Mouse (Mus musculus): ENCODE data around the gene Gm49321. TPM values are rescaled to one million over a fixed set of nuclear protein-coding genes. Genes with fewer than 3 reads are reported as not detected.

Gm49321 gene
- polyA plus RNA-seq, 1 experiment = not detected

GRCm38 (mm10) chr12:73974584-73974983 lies 37.1 kb downstream of the Gm49321 start:
- H3K4me1 ChIP-seq (ENCODE audit: control insufficient read depth, insufficient read depth, low read length) = no peaks in the 10 kb centered on the region
- no peak overlapping the region for H3K27ac ChIP-seq (ENCODE audit: insufficient read depth, low read length)
- no peak overlapping the region for H3K4me3 ChIP-seq (replicated peaks; ENCODE audit: insufficient read depth, low read depth, low read length)
- WGBS = 96% methylated on average over 6 of the region's 6 CpGs
- no peaks in the 10 kb centered on the region for H3K27me3 ChIP-seq (ENCODE audit: control insufficient read depth, insufficient read depth, low read length)
- TF ChIP-seq CTCF (IDR thresholded peaks at IDR 0.05; ENCODE audit: borderline replicate concordance, insufficient read depth, low read depth, low read length) (no peak), POLR2A (IDR thresholded peaks at IDR 0.05; ENCODE audit: borderline replicate concordance, insufficient read depth, low read length) (no peak)
- no peak for DNase-seq

GRCm38 (mm10) chr12:73978144-73978543 lies 40.7 kb downstream of the Gm49321 start:
- Histone ChIP-seq H3K4me1 (ENCODE audit: control insufficient read depth, insufficient read depth, low read length) (no peaks in the 10 kb centered on the region), H3K27me3 (ENCODE audit: control insufficient read depth, insufficient read depth, low read length) (no peaks in the 10 kb centered on the region), H3K27ac (ENCODE audit: insufficient read depth, low read length) (no peak overlapping the region), H3K4me3 (replicated peaks; ENCODE audit: insufficient read depth, low read depth, low read length) (no peak overlapping the region)
- no peak for DNase-seq
- 52% methylated on average over 3 of the region's 3 CpGs for WGBS
- no peak for TF ChIP-seq CTCF (IDR thresholded peaks at IDR 0.05; ENCODE audit: borderline replicate concordance, insufficient read depth, low read depth, low read length)
- TF ChIP-seq POLR2A (IDR thresholded peaks at IDR 0.05; ENCODE audit: borderline replicate concordance, insufficient read depth, low read length) = no peak

- 95% methylated on average over 5 of the region's 5 CpGs for WGBS
- TF ChIP-seq CTCF (IDR thresholded peaks at IDR 0.05; ENCODE audit: borderline replicate concordance, insufficient read depth, low read depth, low read length) = no peak
- no peak for TF ChIP-seq POLR2A (IDR thresholded peaks at IDR 0.05; ENCODE audit: borderline replicate concordance, insufficient read depth, low read length)
These were observed 42.2 kb downstream of the Gm49321 start for GRCm38 (mm10) chr12:73979667-73980066.

GRCm38 (mm10) chr12:73982533-73982932 lies 45.1 kb downstream of the Gm49321 start:
- 7% methylated on average over 14 of the region's 14 CpGs for WGBS
- TF ChIP-seq POLR2A (IDR thresholded peaks at IDR 0.05; ENCODE audit: borderline replicate concordance, insufficient read depth, low read length) (no peak), CTCF (IDR thresholded peaks at IDR 0.05; ENCODE audit: borderline replicate concordance, insufficient read depth, low read depth, low read length) (no peak)
- H3K4me3 ChIP-seq (replicated peaks; ENCODE audit: insufficient read depth, low read depth, low read length) = no peak overlapping the region
- H3K4me1 ChIP-seq (ENCODE audit: control insufficient read depth, insufficient read depth, low read length) = no peaks in the 10 kb centered on the region
- H3K27me3 ChIP-seq (ENCODE audit: control insufficient read depth, insufficient read depth, low read length) = no peaks in the 10 kb centered on the region
- H3K27ac ChIP-seq (ENCODE audit: insufficient read depth, low read length) = no peak overlapping the region
- DNase-seq = peak; percentile 77 to 80

More at GRCm38 (mm10) chr12:73979667-73980066, 42.2 kb downstream of the Gm49321 start:
- H3K4me1 ChIP-seq (ENCODE audit: control insufficient read depth, insufficient read depth, low read length) = no peaks in the 10 kb centered on the region
- DNase-seq = no peak
- H3K27me3 ChIP-seq (ENCODE audit: control insufficient read depth, insufficient read depth, low read length) = no peaks in the 10 kb centered on the region
- H3K4me3 ChIP-seq (replicated peaks; ENCODE audit: insufficient read depth, low read depth, low read length) = no peak overlapping the region
- no peak overlapping the region for H3K27ac ChIP-seq (ENCODE audit: insufficient read depth, low read length)

- no peak overlapping the region for H3K27ac ChIP-seq (ENCODE audit: insufficient read depth, low read length)
- TF ChIP-seq CTCF (IDR thresholded peaks at IDR 0.05; ENCODE audit: borderline replicate concordance, insufficient read depth, low read depth, low read length) = no peak
- no peak for TF ChIP-seq POLR2A (IDR thresholded peaks at IDR 0.05; ENCODE audit: borderline replicate concordance, insufficient read depth, low read length)
- H3K4me1 ChIP-seq (ENCODE audit: control insufficient read depth, insufficient read depth, low read length) = no peaks in the 10 kb centered on the region
- 80% methylated on average over 7 of the region's 7 CpGs for WGBS
- no peak for DNase-seq
- no peaks in the 10 kb centered on the region for H3K27me3 ChIP-seq (ENCODE audit: control insufficient read depth, insufficient read depth, low read length)
- H3K4me3 ChIP-seq (replicated peaks; ENCODE audit: insufficient read depth, low read depth, low read length) = no peak overlapping the region
These were observed 48.8 kb downstream of the Gm49321 start for GRCm38 (mm10) chr12:73986299-73986698.

GRCm38 (mm10) chr12:73988393-73989008 lies 51.0 kb downstream of the Gm49321 start:
- H3K4me1 ChIP-seq (ENCODE audit: control insufficient read depth, insufficient read depth, low read length) = no peaks in the 10 kb centered on the region
- no peak overlapping the region for H3K27ac ChIP-seq (ENCODE audit: insufficient read depth, low read length)
- WGBS = 90% methylated on average over 4 of the region's 4 CpGs
- TF ChIP-seq POLR2A (IDR thresholded peaks at IDR 0.05; ENCODE audit: borderline replicate concordance, insufficient read depth, low read length) (no peak), CTCF (IDR thresholded peaks at IDR 0.05; ENCODE audit: borderline replicate concordance, insufficient read depth, low read depth, low read length) (no peak)
- H3K4me3 ChIP-seq (replicated peaks; ENCODE audit: insufficient read depth, low read depth, low read length) = no peak overlapping the region
- H3K27me3 ChIP-seq (ENCODE audit: control insufficient read depth, insufficient read depth, low read length) = no peaks in the 10 kb centered on the region
- no peak for DNase-seq

GRCm38 (mm10) chr12:73989594-73989993 lies 52.1 kb downstream of the Gm49321 start:
- Histone ChIP-seq H3K4me3 (replicated peaks; ENCODE audit: insufficient read depth, low read depth, low read length) (no peak overlapping the region), H3K27ac (ENCODE audit: insufficient read depth, low read length) (no peak overlapping the region), H3K27me3 (ENCODE audit: control insufficient read depth, insufficient read depth, low read length) (no peaks in the 10 kb centered on the region), H3K4me1 (ENCODE audit: control insufficient read depth, insufficient read depth, low read length) (no peaks in the 10 kb centered on the region)
- DNase-seq = peak; percentile 27 to 39
- TF ChIP-seq POLR2A (IDR thresholded peaks at IDR 0.05; ENCODE audit: borderline replicate concordance, insufficient read depth, low read length) = no peak
- TF ChIP-seq CTCF (IDR thresholded peaks at IDR 0.05; ENCODE audit: borderline replicate concordance, insufficient read depth, low read depth, low read length) = peak; percentile 59; the same call in 1 of the 2 replicates

- no peak for DNase-seq
- WGBS = 58% methylated on average over 12 of the region's 12 CpGs
- TF ChIP-seq CTCF (IDR thresholded peaks at IDR 0.05; ENCODE audit: borderline replicate concordance, insufficient read depth, low read depth, low read length) = no peak
- TF ChIP-seq POLR2A (IDR thresholded peaks at IDR 0.05; ENCODE audit: borderline replicate concordance, insufficient read depth, low read length) = no peak
- H3K27me3 ChIP-seq (ENCODE audit: control insufficient read depth, insufficient read depth, low read length) = no peaks in the 10 kb centered on the region
- H3K27ac ChIP-seq (ENCODE audit: insufficient read depth, low read length) = no peak overlapping the region
- no peaks in the 10 kb centered on the region for H3K4me1 ChIP-seq (ENCODE audit: control insufficient read depth, insufficient read depth, low read length)
- no peak overlapping the region for H3K4me3 ChIP-seq (replicated peaks; ENCODE audit: insufficient read depth, low read depth, low read length)
These were observed 59.4 kb downstream of the Gm49321 start for GRCm38 (mm10) chr12:73996906-73997296.

Data from cerebellum, adult 2 months (tissue).